Mouse (Mus musculus) ovary, adult 18-20 months (tissue): ENCODE results near the gene Arhgap23.

Experiments
- DNase-seq: peaks from one replicate; pipeline ENCODE4 v3.0.0; 2022; ENCODE audit warnings: low spot score, mixed read lengths

Arhgap23 gene

GRCm38 (mm10) chr11:97415330-97415711 lies at the start of gene Arhgap23:
Arhgap23 (plus strand) TSS chr11:97415533.
- DNase-seq: no peak

DNA sequence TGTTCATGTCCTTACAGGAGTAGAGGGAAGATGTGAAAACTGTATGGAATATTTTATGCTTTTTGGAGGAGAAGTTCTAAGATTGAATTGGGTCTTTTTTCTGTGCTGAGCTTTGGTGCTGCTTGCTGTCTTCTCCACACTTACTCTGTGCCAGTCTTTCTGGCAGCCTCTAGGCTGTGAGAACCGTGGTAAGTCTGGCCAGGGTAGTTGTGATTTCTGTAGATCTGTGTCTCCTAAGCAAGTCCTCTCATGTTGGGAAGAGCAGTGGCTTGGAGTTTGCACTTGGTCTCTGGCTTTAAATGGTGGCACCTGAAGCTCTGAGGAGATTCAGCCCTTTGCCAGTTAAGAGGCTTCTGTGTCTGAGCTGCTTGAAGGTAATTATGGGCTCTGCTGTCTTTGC lies 49.8 kb upstream of the Arhgap23 start:
- DNase-seq: no peak

- no peak for DNase-seq
These were observed 46.8 kb upstream of the Arhgap23 start for GRCm38 (mm10) chr11:97368501-97368900.

DNA sequence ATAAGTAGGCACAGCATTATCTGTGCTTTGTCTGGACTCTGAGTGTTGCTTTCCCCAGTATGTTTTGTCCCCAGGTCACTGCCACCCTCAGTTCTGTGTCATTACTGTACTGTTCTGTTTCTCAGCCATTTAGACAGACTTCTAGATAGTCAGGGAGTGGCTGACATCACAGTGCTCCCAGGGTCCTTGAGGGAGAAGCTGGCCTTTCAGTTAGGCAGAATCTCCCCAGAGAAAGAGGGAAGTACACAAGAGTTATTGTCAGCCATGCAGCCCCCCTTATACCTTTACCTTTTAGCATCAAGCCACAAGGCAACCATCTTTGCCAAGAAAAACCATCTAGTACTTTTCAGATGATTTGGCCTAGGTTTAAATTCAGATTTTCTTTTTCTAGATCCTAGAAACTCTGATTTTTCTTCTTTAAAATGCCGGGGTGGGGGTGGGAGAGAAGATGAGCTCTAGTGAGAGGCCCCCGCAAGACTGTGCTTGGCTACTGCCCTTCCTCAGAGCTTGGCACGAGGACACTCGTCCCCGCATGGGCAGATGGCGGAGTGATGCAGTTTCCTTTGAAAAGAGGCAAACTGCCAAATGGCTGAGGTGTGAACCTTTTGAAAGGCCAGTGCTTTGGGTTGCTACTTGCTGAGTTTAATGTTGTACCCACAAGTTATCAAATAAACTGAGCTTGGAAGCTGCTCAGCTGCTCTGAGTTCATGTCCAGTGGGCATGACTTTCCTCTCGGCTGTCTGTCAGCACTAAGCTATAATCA lies 44.8 kb upstream of the Arhgap23 start:
- DNase-seq: no peak

- DNase-seq: no peak
These were observed 43.0 kb upstream of the Arhgap23 start for GRCm38 (mm10) chr11:97372159-97372864.

- DNase-seq: no peak
These were observed 41.9 kb upstream of the Arhgap23 start for GRCm38 (mm10) chr11:97373402-97373801.

- no peak for DNase-seq
These were observed 35.3 kb upstream of the Arhgap23 start for GRCm38 (mm10) chr11:97380036-97380435.

DNA sequence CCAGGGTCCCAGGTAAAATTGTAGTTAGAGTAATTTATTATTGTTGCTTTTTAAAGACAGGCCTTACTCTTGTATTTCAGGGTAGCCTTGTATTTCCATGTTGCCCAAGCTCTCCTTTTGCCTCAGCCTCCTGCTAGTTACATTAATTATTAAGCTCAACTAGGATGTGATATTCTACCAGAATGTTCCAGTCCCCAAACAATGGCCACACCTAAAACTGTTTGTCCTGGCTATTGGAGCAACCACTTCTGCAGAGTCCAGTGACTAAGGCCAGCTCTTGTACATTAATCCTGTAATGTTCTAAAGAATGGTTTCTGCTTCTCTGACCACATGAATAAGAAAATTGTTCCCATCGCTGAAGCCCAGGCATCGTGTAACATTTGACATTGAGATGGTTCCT lies 32.3 kb upstream of the Arhgap23 start:
- no peak for DNase-seq

GRCm38 (mm10) chr11:97383764-97384163 lies 31.6 kb upstream of the Arhgap23 start:
- DNase-seq: no peak

DNA sequence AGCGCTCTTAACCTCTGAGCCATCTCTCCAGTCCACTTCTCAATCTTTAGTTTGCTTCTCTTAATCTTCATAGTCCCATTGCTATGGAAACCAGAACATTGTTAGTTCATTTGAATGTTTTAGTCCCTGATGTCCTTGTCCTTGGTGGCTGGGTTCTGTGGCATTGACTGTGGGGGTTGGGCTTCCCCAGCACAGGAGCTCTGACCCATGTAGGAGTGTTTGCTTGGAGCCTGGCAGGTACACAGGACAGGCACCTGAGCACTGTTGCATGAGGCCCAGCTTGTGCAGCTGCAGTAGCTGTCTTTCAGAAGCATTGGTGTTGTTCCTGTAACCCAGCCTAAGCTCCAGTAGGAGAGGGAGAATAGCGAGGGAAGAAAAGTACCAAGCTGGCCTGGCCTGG lies 27.5 kb upstream of the Arhgap23 start:
- DNase-seq: peak; percentile 66

DNA sequence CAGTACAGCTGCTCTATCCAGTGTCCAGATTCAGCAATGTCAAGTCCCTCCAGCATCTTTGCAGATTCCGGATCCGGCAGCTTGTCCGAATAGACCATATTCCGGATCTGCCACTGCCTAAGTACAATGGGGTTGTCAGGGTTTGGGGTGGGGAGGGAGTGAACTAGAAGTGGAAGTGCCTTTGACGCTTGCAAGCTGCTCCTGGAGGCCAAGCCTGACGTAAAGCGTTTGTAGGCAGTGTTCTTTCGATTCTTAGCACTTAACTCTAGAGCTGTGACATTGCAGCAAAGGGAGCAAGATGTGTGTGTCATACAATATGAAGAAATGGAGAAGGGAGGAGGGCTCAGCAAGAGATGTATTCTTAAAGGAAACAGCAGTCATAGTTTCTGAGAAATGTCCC lies 26.2 kb upstream of the Arhgap23 start:
- no peak for DNase-seq

- DNase-seq: no peak
These were observed 21.7 kb upstream of the Arhgap23 start for GRCm38 (mm10) chr11:97393658-97394057.

- DNase-seq: no peak
These were observed 21.2 kb upstream of the Arhgap23 start for GRCm38 (mm10) chr11:97394146-97394545.

- DNase-seq: no peak
These were observed 16.8 kb upstream of the Arhgap23 start for GRCm38 (mm10) chr11:97398506-97398905.

DNA sequence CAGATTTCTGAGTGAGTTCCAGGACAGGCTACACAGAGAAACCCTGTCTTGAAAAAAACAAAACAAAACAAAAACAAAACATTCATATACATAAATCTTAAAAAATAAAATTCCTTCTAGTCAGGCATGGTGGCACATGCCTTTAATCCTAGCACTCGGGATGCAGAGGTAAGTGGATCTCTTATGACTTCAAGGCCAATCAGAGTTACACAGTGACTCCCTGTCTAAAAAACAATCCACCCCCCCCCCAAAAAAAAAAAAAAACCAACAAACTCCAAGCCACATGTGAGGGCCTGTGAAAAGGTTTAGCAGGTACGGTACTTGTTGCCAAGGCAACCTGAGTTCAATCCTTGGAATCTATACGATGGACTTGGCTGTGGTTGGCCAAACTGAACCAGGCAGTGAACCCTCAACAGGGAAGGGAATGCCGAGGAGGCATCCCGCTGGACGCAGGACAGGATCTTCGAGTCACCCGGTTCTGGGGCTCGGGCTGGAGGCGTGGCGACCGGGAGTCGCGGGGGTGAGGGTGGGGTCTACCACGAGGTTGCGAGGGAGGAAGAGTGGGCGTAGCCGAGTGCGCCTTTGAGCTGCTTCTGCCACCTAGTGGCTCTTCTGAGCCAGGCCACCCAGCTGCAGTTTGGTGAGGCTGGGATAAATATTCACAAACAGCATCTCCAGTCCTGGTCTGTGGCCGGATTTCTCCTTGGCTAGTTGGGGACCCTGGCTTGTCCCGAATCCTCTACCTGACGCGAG lies 15.2 kb upstream of the Arhgap23 start:
- peak; percentile 76 for DNase-seq

- DNase-seq: no peak
These were observed 14.3 kb upstream of the Arhgap23 start for GRCm38 (mm10) chr11:97401082-97401481.

- DNase-seq: no peak
These were observed 13.5 kb upstream of the Arhgap23 start for GRCm38 (mm10) chr11:97401686-97402435.

DNA sequence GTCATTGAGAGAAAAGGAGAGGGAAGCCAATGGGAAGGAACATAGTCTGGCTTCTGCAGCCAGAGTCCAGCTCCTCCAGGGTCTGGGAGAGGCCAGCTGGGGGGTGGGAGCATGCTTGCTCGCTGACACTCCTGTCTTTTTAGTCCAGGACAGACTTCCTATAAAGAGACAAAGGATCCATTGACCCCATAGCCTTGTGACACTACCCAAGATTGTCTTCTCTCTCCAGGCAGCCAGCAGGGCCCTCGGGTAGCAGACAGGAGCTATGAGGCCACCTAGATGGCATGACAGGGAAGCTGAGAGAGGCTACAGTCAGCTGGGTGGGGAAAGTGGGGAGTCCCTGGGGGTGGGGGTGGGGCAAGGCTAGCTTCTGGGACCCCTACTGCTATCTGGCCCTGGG lies 12.6 kb upstream of the Arhgap23 start:
- no peak for DNase-seq

DNA sequence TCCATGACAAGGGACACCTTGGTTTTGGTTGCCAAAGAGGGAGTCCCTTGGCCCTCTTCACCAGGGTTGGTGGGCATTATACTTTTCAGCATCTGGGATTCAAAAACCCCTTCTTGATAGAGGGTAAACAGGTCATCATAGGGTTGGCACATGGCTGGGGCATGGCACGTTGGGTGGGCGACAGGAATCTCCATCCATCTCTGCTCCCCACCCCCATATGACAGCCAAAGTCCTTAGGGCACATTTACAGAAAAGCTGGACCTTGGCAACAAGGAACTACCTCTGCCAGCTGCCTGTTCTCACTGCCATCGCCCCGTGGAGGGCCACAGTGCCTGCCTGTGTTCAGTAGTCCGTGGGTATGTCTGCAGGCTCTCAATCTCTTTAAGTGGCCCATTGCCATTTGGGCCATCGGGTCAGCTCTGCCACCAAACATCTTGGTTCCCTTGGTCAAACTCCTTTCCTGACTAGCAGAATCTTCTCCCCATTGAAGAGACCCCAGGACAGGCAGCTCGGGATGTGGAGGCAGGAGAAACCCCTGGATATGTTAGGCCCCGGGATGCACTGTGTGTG lies 11.6 kb upstream of the Arhgap23 start:
- no peak for DNase-seq

DNA sequence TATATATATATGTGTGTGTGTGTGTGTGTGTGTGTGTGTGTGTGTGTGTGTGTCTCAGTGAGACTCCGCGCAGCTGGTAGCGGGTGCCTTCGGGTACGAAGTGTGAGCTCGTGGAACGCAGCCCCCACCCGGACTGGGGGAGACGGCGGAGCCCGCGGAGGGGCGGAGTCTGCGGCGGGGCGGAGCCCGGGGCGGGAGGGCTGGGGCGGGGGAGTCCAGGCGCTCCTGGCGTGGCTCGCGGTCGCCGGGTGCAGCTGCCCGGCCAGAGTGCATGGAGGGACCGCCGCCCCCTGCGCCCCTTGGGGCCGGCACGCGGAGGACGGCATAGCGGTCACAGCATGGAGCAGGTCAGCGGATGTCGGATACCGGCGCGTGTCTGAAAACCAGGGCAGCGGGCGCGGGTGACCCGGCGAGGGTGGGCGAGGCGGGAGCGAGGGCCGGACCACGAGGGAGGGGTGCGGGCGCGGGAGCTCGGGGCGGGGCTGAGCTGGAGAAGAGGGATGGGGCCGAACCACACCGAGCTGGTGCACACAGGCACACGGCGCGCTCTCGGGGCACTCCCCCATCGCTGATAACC lies 11.1 kb upstream of the Arhgap23 start:
- DNase-seq: no peak

DNA sequence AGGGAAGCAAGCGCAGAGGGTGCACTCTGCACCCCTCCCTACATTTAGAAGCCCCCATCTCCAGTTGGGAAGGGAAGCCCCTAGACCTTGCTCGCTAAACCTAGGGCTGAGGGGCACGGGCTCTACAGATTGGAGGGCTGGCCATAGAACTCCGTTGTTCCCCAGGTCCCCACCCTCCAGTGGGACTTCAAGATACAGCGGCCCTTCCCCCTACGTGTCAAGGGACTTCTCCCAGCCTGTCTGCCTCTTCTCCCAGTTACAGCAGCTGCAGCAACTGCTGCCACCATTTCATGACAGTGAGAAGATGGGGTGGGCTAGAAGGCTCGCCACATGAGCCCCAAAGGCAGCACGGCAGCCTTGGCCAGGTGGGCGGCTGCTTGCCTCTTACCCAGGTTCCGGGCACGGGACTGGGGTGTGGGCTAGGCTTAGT lies 10.6 kb upstream of the Arhgap23 start:
- no peak for DNase-seq
